Mouse (Mus musculus): ENCODE measurements around the gene Tlr12. TPM values are rescaled to one million over a fixed set of nuclear protein-coding genes. Genes with fewer than 3 reads are reported as not detected.
A peak's percentile ranks its signal among the peaks of the same experiment; 100 is the strongest.

Gene Tlr12
- total RNA-seq (2014; fragmentation: Nextera tagmentation), result 0.82 and 2.3 TPM in 2 replicates
- 0.13 TPM in 1 of 2 replicates, not detected in the other for total RNA-seq (2017)

- ATAC-seq (replicated peaks; ENCODE audit: poor library complexity, severe bottlenecking), result peak; percentile 35
Observed at GRCm38 (mm10) chr4:128618246-128618911, at the start of gene Tlr12. TSS of gene Tlr12 (minus strand) at chr4:128618619.

GRCm38 (mm10) chr4:128667195-128667594 lies 48.8 kb upstream of the Tlr12 start:
- ATAC-seq (replicated peaks; ENCODE audit: poor library complexity, severe bottlenecking), result peak; percentile 80

GRCm38 (mm10) chr4:128666362-128666761 lies 47.9 kb upstream of the Tlr12 start:
- peak; percentile 86 for ATAC-seq (replicated peaks; ENCODE audit: poor library complexity, severe bottlenecking)

GRCm38 (mm10) chr4:128664002-128664401 lies 45.6 kb upstream of the Tlr12 start:
- peak; percentile 38; the same call in 1 of the 2 replicates for ATAC-seq (replicated peaks; ENCODE audit: poor library complexity, severe bottlenecking)

GRCm38 (mm10) chr4:128661063-128661462 lies 42.6 kb upstream of the Tlr12 start:
- ATAC-seq (replicated peaks; ENCODE audit: poor library complexity, severe bottlenecking), result no peak

- ATAC-seq (replicated peaks; ENCODE audit: poor library complexity, severe bottlenecking), result no peak
Observed at GRCm38 (mm10) chr4:128660196-128660595, 41.8 kb upstream of the Tlr12 start.

GRCm38 (mm10) chr4:128655446-128655845 lies 37.0 kb upstream of the Tlr12 start:
- peak; percentile 20 for ATAC-seq (replicated peaks; ENCODE audit: poor library complexity, severe bottlenecking)

GRCm38 (mm10) chr4:128654505-128655381 lies 36.3 kb upstream of the Tlr12 start, which contains the start of gene Phc2:
TSS of gene Phc2 (plus strand) at chr4:128654702.
- peak; percentile 96 for ATAC-seq (replicated peaks; ENCODE audit: poor library complexity, severe bottlenecking)

GRCm38 (mm10) chr4:128652584-128653298 lies 34.3 kb upstream of the Tlr12 start:
- ATAC-seq (replicated peaks; ENCODE audit: poor library complexity, severe bottlenecking), result no peak

GRCm38 (mm10) chr4:128651530-128651929 lies 33.1 kb upstream of the Tlr12 start:
- ATAC-seq (replicated peaks; ENCODE audit: poor library complexity, severe bottlenecking), result no peak

- no peak for ATAC-seq (replicated peaks; ENCODE audit: poor library complexity, severe bottlenecking)
Observed at GRCm38 (mm10) chr4:128648567-128649255, 30.3 kb upstream of the Tlr12 start.

- no peak for ATAC-seq (replicated peaks; ENCODE audit: poor library complexity, severe bottlenecking)
Observed at GRCm38 (mm10) chr4:128646762-128647161, 28.3 kb upstream of the Tlr12 start.

- no peak for ATAC-seq (replicated peaks; ENCODE audit: poor library complexity, severe bottlenecking)
Observed at GRCm38 (mm10) chr4:128645896-128646295, 27.5 kb upstream of the Tlr12 start.

GRCm38 (mm10) chr4:128641766-128642717 lies 23.6 kb upstream of the Tlr12 start:
- no peak for ATAC-seq (replicated peaks; ENCODE audit: poor library complexity, severe bottlenecking)

- peak; percentile 70 for ATAC-seq (replicated peaks; ENCODE audit: poor library complexity, severe bottlenecking)
Observed at GRCm38 (mm10) chr4:128638265-128638923, 20.0 kb upstream of the Tlr12 start.

- peak; percentile 47 for ATAC-seq (replicated peaks; ENCODE audit: poor library complexity, severe bottlenecking)
Observed at GRCm38 (mm10) chr4:128637250-128637649, 18.8 kb upstream of the Tlr12 start.

GRCm38 (mm10) chr4:128635894-128636585 lies 17.6 kb upstream of the Tlr12 start:
- peak; percentile 18; the same call in 1 of the 2 replicates for ATAC-seq (replicated peaks; ENCODE audit: poor library complexity, severe bottlenecking)

- peak; percentile 36; the same call in 1 of the 2 replicates for ATAC-seq (replicated peaks; ENCODE audit: poor library complexity, severe bottlenecking)
Observed at GRCm38 (mm10) chr4:128635451-128635850, 17.0 kb upstream of the Tlr12 start.

Data from granulocyte monocyte progenitor cell, adult 5-6 weeks (primary cell).